Mouse (Mus musculus) layer of hippocampus, adult 18-20 months (tissue): ENCODE measurements around the gene Ankrd45. TPM values are rescaled to one million over a fixed set of nuclear protein-coding genes. Genes with fewer than 3 reads are reported as not detected.
"Not testable (repeated sequence)": the region's sequence is repeated elsewhere in the genome, so short reads cannot be mapped to it uniquely, and the experiment has no call there.

Experiments
- DNase-seq, 2 experiments: peaks; one replicate each; pipeline ENCODE4 v3.0.0; 2022; ENCODE audit warnings: low spot score in 2 of 2
- total RNA-seq, 2 experiments: library from RNA; stranded (reverse); gene quantifications; 2 replicates each; pipeline ENCODE4 v1.2.3; 2021

Gene Ankrd45
- total RNA-seq, 2 experiments from 2014 or later, result 59.5 to 60.6 TPM

DNA sequence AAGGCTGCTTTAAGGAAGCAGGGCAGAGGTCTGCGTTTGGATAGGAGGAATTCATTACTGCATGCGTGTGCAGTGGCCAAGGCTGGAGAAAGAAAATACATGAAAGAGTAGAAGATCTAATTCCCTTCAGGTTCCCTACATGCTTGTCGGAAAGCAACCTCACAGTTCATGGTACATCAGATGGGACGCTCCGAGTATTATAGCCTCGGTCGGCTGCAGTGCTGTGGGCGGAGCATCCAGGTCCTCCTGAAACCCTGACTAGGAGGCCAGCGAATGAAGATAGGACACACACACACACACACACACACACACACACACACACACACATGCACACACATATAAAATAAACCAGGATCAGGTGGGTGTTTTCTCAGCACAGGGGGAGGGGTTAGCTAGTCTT, 41.2 kb downstream of the Ankrd45 start:
- no peak for DNase-seq

DNA sequence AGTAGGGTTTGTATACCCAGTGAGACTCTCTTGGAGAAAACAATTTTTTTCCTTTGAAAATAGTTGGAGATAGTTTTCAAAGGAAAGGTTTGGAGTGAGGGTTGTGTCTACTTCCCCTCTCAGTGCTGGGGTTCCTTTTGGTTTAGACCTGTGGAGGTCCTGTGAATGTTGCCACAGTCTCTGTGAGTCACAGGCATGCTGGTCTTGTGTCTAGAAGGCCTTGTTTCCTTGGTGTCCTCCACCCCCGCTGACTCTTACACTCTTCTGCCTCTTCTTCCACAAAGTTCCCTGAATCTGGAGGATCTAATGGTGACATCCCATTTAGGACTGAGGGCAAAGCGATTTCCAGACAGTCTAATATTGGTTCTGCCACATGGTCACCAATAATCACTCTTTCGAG, 42.9 kb downstream of the Ankrd45 start:
- no peak for DNase-seq

DNA sequence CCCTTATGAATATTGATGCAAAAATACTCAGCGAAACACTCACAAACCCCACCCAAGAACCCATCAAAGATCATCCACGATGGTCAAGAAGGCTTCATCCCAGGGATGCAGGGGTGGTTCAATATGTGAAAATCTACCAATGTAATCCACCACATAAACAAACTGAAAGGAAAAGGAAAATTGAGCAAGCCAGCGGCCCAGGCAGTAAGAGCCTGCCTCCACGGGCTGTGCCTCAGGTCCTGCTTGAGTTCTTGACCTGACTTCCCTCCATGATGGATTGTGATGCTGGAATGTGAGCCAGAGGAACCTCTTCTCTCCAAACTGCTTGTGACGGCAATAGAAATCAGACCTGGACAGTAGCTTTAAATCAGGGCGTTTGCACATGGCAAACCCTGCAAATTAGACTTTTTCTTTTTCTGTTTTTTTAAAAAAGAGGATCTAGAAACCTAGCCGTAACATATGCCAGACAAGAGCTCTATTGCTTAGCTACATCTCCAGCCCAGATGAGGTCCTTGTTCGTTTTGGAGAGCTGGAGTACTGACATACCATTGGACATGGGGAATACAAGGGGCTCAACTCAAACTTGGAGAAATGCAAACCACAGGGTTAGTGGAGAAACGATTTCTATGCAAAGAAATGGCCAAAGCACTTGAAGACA, 47.9 kb downstream of the Ankrd45 start:
- no peak for DNase-seq

DNA sequence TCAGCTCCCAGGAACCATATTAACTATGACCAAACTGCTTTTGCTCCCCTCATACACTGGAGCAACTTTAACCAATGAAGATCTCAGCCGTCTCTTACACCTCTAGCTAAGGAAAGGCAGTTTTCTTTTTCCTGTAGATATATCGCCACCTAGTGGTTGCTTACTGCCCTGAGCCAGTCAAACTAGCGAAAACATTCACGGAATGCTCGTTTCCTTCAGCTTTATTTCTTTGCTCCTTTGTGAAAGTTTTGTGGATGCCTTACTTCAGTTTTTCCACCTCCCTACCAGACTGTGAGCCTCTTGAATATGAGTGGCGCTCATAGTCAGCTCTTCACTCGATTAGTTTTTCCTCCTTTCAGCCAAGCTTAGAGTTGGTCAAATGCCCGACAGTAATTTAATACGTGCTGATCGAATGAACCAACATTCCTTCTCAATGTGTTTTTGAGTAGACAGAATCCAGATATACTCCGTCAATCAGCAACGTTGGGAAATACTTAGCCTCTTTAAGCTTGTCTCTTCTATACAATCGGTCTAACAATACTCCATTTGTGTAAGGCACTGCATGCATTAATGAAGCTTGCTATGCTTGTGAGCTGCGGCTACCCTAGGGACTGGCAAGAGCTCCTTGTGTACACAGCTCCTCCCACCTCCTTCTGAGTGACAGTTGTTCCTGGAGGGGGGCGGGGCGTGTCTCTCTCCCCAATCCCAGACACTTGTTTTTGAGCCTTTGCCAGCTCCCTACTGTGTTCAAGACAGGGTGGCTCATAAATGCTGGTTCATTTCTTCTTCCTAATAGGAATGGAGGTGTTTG, 53.3 kb downstream of the Ankrd45 start:
- DNase-seq, result peak; percentile 54 to 91

DNA sequence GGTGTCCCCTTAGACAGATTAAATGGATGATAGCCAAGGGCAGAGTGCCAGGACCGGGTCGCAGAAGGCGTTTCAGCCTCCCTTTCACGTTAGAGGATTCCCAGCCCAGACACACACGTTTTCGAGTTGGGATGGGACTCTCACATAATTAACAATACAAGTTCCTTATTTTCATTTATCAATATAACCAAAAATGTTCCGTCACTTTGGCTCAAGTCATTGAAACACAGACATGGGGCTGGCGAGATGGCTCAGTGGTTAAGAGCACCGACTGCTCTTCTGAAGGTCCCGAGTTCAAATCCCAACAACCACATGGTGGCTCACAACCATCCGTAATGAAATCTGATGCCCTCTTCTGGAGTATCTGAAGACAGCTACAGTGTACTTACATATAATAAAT, 53.9 kb downstream of the Ankrd45 start:
- DNase-seq, result not testable (repeated sequence)

DNA sequence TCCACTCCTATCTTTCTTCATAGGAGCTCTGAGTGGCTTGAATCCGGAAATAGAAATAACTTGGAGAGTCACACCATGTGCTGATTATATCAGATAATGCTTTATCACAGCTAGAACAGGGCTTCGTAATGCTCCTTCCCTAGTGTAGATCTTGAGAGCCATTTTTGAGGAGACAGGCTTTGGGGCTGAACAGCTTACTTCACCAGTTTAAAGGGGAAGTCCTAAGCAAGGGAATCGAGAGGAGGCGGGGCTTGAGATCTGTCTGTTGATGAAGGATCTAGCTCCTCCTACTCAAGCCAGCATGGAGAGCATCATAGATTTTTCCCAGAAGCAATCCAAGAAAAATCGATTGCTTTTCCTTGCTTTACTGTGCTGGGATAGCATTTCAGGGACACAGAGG, 57.4 kb downstream of the Ankrd45 start:
- DNase-seq, result no peak

DNA sequence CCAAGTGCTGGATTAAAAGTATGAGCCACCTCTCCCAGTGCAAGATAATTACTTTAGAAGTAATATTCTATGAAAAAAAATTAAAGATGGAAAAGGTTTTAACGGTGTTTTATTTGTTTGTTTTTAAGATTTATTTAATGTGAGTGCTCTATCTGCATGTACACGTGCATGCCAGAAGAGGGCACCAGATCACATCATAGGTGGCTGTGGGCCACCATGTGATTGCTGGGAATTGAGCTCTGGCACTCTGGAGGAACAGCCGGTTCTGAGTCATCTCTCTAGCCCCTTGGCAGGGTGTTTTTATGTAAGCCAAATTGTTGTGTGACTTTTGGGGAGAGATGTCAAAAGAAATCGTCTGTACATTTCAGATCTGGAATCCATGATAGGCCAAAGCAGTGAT, 72.0 kb downstream of the Ankrd45 start:
- no peak for DNase-seq

DNA sequence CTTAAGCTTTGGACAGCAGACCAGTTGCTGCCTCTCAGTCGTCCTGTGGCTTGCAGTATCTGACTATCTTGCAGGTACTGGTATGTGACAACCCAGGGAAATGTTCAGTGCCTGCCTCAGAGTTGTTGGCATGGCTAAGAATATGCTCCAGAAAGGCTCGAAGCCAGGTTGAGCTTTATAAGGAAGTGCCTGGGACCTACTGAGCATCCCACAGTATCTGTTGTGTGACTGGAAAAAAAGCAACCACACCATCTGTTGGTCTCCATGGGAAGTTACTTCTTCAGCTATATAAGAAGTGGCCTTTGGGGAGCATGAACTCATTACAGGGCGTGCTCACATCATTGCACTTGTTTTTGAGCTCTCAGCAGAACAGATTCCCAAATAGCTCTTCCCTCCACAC, 77.3 kb downstream of the Ankrd45 start:
- DNase-seq, result no peak

Other genes with a start within 250 kb of the Ankrd45 start
- gene Rc3h1, start 236.3 kb upstream of the Ankrd45 start, total RNA-seq, result 10 to 100 TPM; 40.8 to 41.3 TPM
- under 1 TPM; 0.10 TPM for gene Serpinc1, start 164.1 kb upstream of the Ankrd45 start, total RNA-seq
- gene Zbtb37, start 107.8 kb upstream of the Ankrd45 start, total RNA-seq, result 10 to 100 TPM; 17.2 to 18.3 TPM
- 10 to 100 TPM; 26.3 to 26.5 TPM for gene Dars2, start 72.0 kb upstream of the Ankrd45 start, total RNA-seq
- 1 to 10 TPM; 1.3 to 1.7 TPM for gene Cenpl, start 72.0 kb upstream of the Ankrd45 start, total RNA-seq
- gene Klhl20, start 11.2 kb upstream of the Ankrd45 start, total RNA-seq, result 10 to 100 TPM; 17.2 to 18.1 TPM
- gene Tex50, start 16.6 kb downstream of the Ankrd45 start, total RNA-seq, result not detected
- 100 to 1,000 TPM; 356 TPM for gene Prdx6, start 108.5 kb downstream of the Ankrd45 start, total RNA-seq